Mouse (Mus musculus): ENCODE results near the gene Pde6c.

GRCm38 (mm10) chr19:38114834-38115491, 17.6 kb upstream of the Pde6c start:
- TF ChIP-seq CTCF (IDR thresholded peaks at IDR 0.05; ENCODE audit: low read depth, low read length) (no peak), GATA1 (IDR thresholded peaks at IDR 0.05; ENCODE audit: borderline replicate concordance, low read length) (no peak), POLR2AphosphoS5 (IDR thresholded peaks at IDR 0.05; ENCODE audit: insufficient replicate concordance, low read depth, low read length) (no peak)
